Mouse (Mus musculus) 416B (cell line): Measurements from ENCODE around the gene Bean1.

Source experiments
- DNase-seq: peaks from one replicate; pipeline ENCODE4 v3.0.0; 2011; ENCODE audit warnings: low read depth

Bean1 gene

GRCm38 (mm10) chr8:104170118-104171049 is at the start of gene Bean1:
Gene Bean1, plus strand, starts transcription at chr8:104170442.
- DNase-seq, result no peak

- DNase-seq, result no peak
Observed at GRCm38 (mm10) chr8:104121640-104122416, 48.4 kb upstream of the Bean1 start.

GRCm38 (mm10) chr8:104123080-104123657 is 47.1 kb upstream of the Bean1 start:
- no peak for DNase-seq

GRCm38 (mm10) chr8:104124534-104124933 is 45.7 kb upstream of the Bean1 start:
- peak; percentile 50 for DNase-seq

- DNase-seq, result no peak
Observed at GRCm38 (mm10) chr8:104127160-104127883, 42.9 kb upstream of the Bean1 start.

GRCm38 (mm10) chr8:104130916-104131315 is 39.3 kb upstream of the Bean1 start:
- no peak for DNase-seq

GRCm38 (mm10) chr8:104131414-104131975 is 38.7 kb upstream of the Bean1 start:
- peak; percentile 29 for DNase-seq

GRCm38 (mm10) chr8:104134521-104134920 is 35.7 kb upstream of the Bean1 start:
- no peak for DNase-seq

GRCm38 (mm10) chr8:104136277-104136676 is 34.0 kb upstream of the Bean1 start:
- DNase-seq, result no peak

- DNase-seq, result no peak
Observed at GRCm38 (mm10) chr8:104137636-104138035, 32.6 kb upstream of the Bean1 start.

- DNase-seq, result no peak
Observed at GRCm38 (mm10) chr8:104140611-104141010, 29.6 kb upstream of the Bean1 start.

GRCm38 (mm10) chr8:104142415-104142814 is 27.8 kb upstream of the Bean1 start:
- no peak for DNase-seq

GRCm38 (mm10) chr8:104143379-104143778 is 26.9 kb upstream of the Bean1 start:
- DNase-seq, result peak; percentile 61

GRCm38 (mm10) chr8:104144434-104145216 is 25.6 kb upstream of the Bean1 start:
- DNase-seq, result peak; percentile 93

GRCm38 (mm10) chr8:104145981-104146689 is 24.1 kb upstream of the Bean1 start:
- peak; percentile 74 for DNase-seq

- DNase-seq, result no peak
Observed at GRCm38 (mm10) chr8:104146717-104147494, 23.3 kb upstream of the Bean1 start.

GRCm38 (mm10) chr8:104147947-104148346 is 22.3 kb upstream of the Bean1 start:
- DNase-seq, result no peak

GRCm38 (mm10) chr8:104160731-104161130 is 9.5 kb upstream of the Bean1 start:
- no peak for DNase-seq

- no peak for DNase-seq
Observed at GRCm38 (mm10) chr8:104169461-104169860, 781 bp upstream of the Bean1 start.
